Mouse (Mus musculus) olfactory bulb, adult 2 months (tissue): Measurements from ENCODE around the gene Crhr1.

Experiments
- CTCF ChIP-seq: fragments of 200-500 bp; IDR thresholded peaks from 2 replicates; pipeline ENCODE4 v1.5.1; 2012; ENCODE audit warnings: low read depth, mild to moderate bottlenecking, low read length, moderate library complexity; ENCODE audit not compliant: insufficient read depth
- POLR2A ChIP-seq: fragments of 200-500 bp; IDR thresholded peaks from 2 replicates; pipeline ENCODE4 v1.6.1; 2012; ENCODE audit warnings: mild to moderate bottlenecking, low read depth, low read length, moderate library complexity; ENCODE audit not compliant: insufficient read depth

DNA sequence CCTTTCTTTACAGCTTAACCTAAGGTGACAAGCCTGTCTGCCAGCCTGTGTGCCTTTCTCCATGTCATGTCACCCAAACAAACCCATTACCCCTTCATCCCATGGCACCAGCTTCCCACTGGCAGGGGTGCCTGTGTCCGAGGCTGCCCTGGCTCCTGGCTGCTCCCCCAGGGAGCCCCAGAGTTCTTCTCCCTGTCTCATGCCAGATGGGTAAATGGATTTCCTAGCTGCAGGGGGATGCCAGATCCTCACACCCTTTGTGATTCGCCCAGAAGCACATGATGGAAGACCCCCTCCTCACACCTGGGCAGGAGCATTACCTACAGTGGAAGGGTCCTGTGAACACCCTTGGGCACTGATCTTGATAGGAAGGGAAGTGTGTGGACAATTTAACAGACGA, 23.7 kb downstream of the Crhr1 start:
- no peak for TF ChIP-seq CTCF
- no peak for TF ChIP-seq POLR2A
